Mouse (Mus musculus): ENCODE measurements at regions not wholly inside any gene's neighbourhood (a gene's known extent, or its start where the extent isn't known, plus 50 kb on each side); places are given as distances from the start of the nearest gene placed in this dataset.

GRCm38 (mm10) chr9:100194604-100195444 lies 291.8 kb downstream of the Il20rb start:
- DNase-seq (ENCODE audit: low spot score in 2 of 2): peak in 1 of 2 experiments; percentile 5

- no peak for DNase-seq (ENCODE audit: low spot score in 2 of 2)
These were observed 292.4 kb downstream of the Il20rb start for GRCm38 (mm10) chr9:100194158-100194557.

GRCm38 (mm10) chr9:100184081-100184480 lies 302.5 kb downstream of the Il20rb start:
- no peak for DNase-seq (ENCODE audit: low spot score in 2 of 2)

GRCm38 (mm10) chr9:100176291-100176690 lies 300.3 kb upstream of the Sox14 start:
- DNase-seq (ENCODE audit: low spot score in 2 of 2): peak in 1 of 2 experiments; percentile 66

GRCm38 (mm10) chr9:100166256-100166655 lies 290.3 kb upstream of the Sox14 start:
- DNase-seq (ENCODE audit: low spot score in 2 of 2): peak in 1 of 2 experiments; percentile 21

DNA sequence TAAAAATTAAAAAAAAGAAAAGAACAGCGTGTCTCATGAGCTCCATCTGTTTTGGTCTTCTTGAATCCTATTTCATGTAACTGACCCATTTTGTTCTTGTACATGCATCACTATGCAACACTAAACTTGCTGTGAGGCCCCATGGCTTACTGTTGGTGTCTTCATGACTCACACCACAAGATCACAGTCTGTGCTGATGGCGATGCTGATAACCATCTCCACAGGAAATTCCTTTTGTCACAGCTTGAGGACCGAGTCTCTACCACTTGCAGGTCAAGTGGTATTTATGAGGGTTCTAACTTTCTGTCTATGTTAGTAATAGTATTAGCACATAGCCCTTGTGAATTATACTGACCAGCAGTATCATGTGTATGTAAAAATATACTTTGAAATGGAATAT lies 286.0 kb upstream of the Sox14 start:
- DNase-seq (ENCODE audit: low spot score in 2 of 2): no peak
